Mouse (Mus musculus): ENCODE measurements around the gene Mrln. TPM values are rescaled to one million over a fixed set of nuclear protein-coding genes. Genes with fewer than 3 reads are reported as not detected.
A peak's percentile ranks its signal among the peaks of the same experiment; 100 is the strongest.

Mrln gene
- polyA plus RNA-seq, 1 experiment from 2014 or later: 6.1 TPM

- WGBS: 76% methylated on average over 6 of the region's 6 CpGs
These were observed 25.9 kb downstream of the Mrln start for GRCm38 (mm10) chr10:70230352-70230751.

GRCm38 (mm10) chr10:70237936-70238335, 33.5 kb downstream of the Mrln start:
- no peak overlapping the region for H3K4me2 ChIP-seq (ENCODE audit: low read depth, low read length)
- no peak overlapping the region for H3K9ac ChIP-seq (ENCODE audit: low read length)
- H3K9me3 ChIP-seq (replicated peaks; ENCODE audit: control insufficient read depth, low read length): no peaks in the 10 kb centered on the region
- H3K4me3 ChIP-seq (replicated peaks; ENCODE audit: low read length): no peak overlapping the region
- ATAC-seq (ENCODE audit: insufficient read depth, low FRiP score): no peak
- H3K27ac ChIP-seq (ENCODE audit: low read length): no peak overlapping the region
- WGBS: 54% methylated on average over 2 of the region's 2 CpGs
- no peaks in the 10 kb centered on the region for H3K36me3 ChIP-seq (ENCODE audit: control insufficient read depth, insufficient read depth, low read length)
- H3K27me3 ChIP-seq (ENCODE audit: control insufficient read depth, insufficient read depth, low read length): no peaks in the 10 kb centered on the region
- no peaks in the 10 kb centered on the region for H3K4me1 ChIP-seq (ENCODE audit: control insufficient read depth, insufficient read depth, low read length)

More at GRCm38 (mm10) chr10:70230352-70230751, 25.9 kb downstream of the Mrln start:
- no peak overlapping the region for H3K9ac ChIP-seq (ENCODE audit: low read length)
- H3K36me3 ChIP-seq (ENCODE audit: control insufficient read depth, insufficient read depth, low read length): no peaks in the 10 kb centered on the region
- H3K27me3 ChIP-seq (ENCODE audit: control insufficient read depth, insufficient read depth, low read length): no peaks in the 10 kb centered on the region
- H3K4me3 ChIP-seq (replicated peaks; ENCODE audit: low read length): no peak overlapping the region
- no peaks in the 10 kb centered on the region for H3K9me3 ChIP-seq (replicated peaks; ENCODE audit: control insufficient read depth, low read length)
- H3K4me2 ChIP-seq (ENCODE audit: low read depth, low read length): no peak overlapping the region
- no peak overlapping the region for H3K27ac ChIP-seq (ENCODE audit: low read length)
- no peak for ATAC-seq (ENCODE audit: insufficient read depth, low FRiP score)
- H3K4me1 ChIP-seq (ENCODE audit: control insufficient read depth, insufficient read depth, low read length): 0 out of 2 replicates have a peak, but pooled peaks cover 3% of the 10 kb centered on the region

GRCm38 (mm10) chr10:70242751-70243444, 38.4 kb downstream of the Mrln start:
- Histone ChIP-seq H3K4me3 (replicated peaks; ENCODE audit: low read length) (no peak overlapping the region), H3K4me2 (ENCODE audit: low read depth, low read length) (no peak overlapping the region), H3K27me3 (ENCODE audit: control insufficient read depth, insufficient read depth, low read length) (0 out of 2 replicates have a peak, but pooled peaks cover 10% of the 10 kb centered on the region), H3K4me1 (ENCODE audit: control insufficient read depth, insufficient read depth, low read length) (no peaks in the 10 kb centered on the region), H3K27ac (ENCODE audit: low read length) (no peak overlapping the region), H3K36me3 (ENCODE audit: control insufficient read depth, insufficient read depth, low read length) (no peaks in the 10 kb centered on the region), H3K9ac (ENCODE audit: low read length) (no peak overlapping the region), H3K9me3 (replicated peaks; ENCODE audit: control insufficient read depth, low read length) (no peaks in the 10 kb centered on the region)
- 50% methylated on average over 8 of the region's 8 CpGs for WGBS
- no peak for ATAC-seq (ENCODE audit: insufficient read depth, low FRiP score)

GRCm38 (mm10) chr10:70244921-70245558, 40.6 kb downstream of the Mrln start, which contains the start of gene Slc16a9:
Gene Slc16a9 (plus strand): TSS chr10:70245100.
- Histone ChIP-seq H3K4me1 (ENCODE audit: control insufficient read depth, insufficient read depth, low read length) (no peaks in the 10 kb centered on the region), H3K9ac (ENCODE audit: low read length) (peak within 1 kb of the TSS; percentile 78), H3K36me3 (ENCODE audit: control insufficient read depth, insufficient read depth, low read length) (no peaks in the 10 kb centered on the region), H3K27ac (ENCODE audit: low read length) (no peak within 1 kb of the TSS; the same call in 1 of the 2 replicates), H3K27me3 (ENCODE audit: control insufficient read depth, insufficient read depth, low read length) (0 out of 2 replicates have a peak, but pooled peaks cover 10% of the 10 kb centered on the region), H3K4me3 (replicated peaks; ENCODE audit: low read length) (peak within 1 kb of the TSS; percentile 74), H3K4me2 (ENCODE audit: low read depth, low read length) (peak within 1 kb of the TSS; percentile 80), H3K9me3 (replicated peaks; ENCODE audit: control insufficient read depth, low read length) (no peaks in the 10 kb centered on the region)
- WGBS: under 1% methylated on average over 54 of the region's 54 CpGs
- peak; percentile 90 for ATAC-seq (ENCODE audit: insufficient read depth, low FRiP score)

- Histone ChIP-seq H3K4me1 (ENCODE audit: control insufficient read depth, insufficient read depth, low read length) (no peaks in the 10 kb centered on the region), H3K36me3 (ENCODE audit: control insufficient read depth, insufficient read depth, low read length) (no peaks in the 10 kb centered on the region), H3K27ac (ENCODE audit: low read length) (no peak overlapping the region), H3K9me3 (replicated peaks; ENCODE audit: control insufficient read depth, low read length) (no peaks in the 10 kb centered on the region), H3K9ac (ENCODE audit: low read length) (peak overlapping the region; percentile 78), H3K4me3 (replicated peaks; ENCODE audit: low read length) (peak overlapping the region; percentile 74), H3K27me3 (ENCODE audit: control insufficient read depth, insufficient read depth, low read length) (0 out of 2 replicates have a peak, but pooled peaks cover 10% of the 10 kb centered on the region), H3K4me2 (ENCODE audit: low read depth, low read length) (peak overlapping the region; percentile 80)
- WGBS: 2% methylated on average over 16 of the region's 16 CpGs
- ATAC-seq (ENCODE audit: insufficient read depth, low FRiP score): 0 out of 2 replicates have a peak, but pooled peaks have one; percentile 8
These were observed 41.1 kb downstream of the Mrln start for GRCm38 (mm10) chr10:70245559-70245945.

- ATAC-seq (ENCODE audit: insufficient read depth, low FRiP score): no peak
- Histone ChIP-seq H3K4me2 (ENCODE audit: low read depth, low read length) (peak overlapping the region; percentile 80), H3K27me3 (ENCODE audit: control insufficient read depth, insufficient read depth, low read length) (0 out of 2 replicates have a peak, but pooled peaks cover 10% of the 10 kb centered on the region), H3K4me1 (ENCODE audit: control insufficient read depth, insufficient read depth, low read length) (no peaks in the 10 kb centered on the region), H3K4me3 (replicated peaks; ENCODE audit: low read length) (peak overlapping the region; percentile 74), H3K9ac (ENCODE audit: low read length) (peak overlapping the region; percentile 78; the same call in 1 of the 2 replicates), H3K9me3 (replicated peaks; ENCODE audit: control insufficient read depth, low read length) (no peaks in the 10 kb centered on the region), H3K27ac (ENCODE audit: low read length) (no peak overlapping the region), H3K36me3 (ENCODE audit: control insufficient read depth, insufficient read depth, low read length) (no peaks in the 10 kb centered on the region)
- WGBS: 33% methylated on average over 9 of the region's 9 CpGs
These were observed 41.6 kb downstream of the Mrln start for GRCm38 (mm10) chr10:70246076-70246475.

- Histone ChIP-seq H3K4me2 (ENCODE audit: low read depth, low read length) (no peak overlapping the region), H3K9ac (ENCODE audit: low read length) (no peak overlapping the region), H3K36me3 (ENCODE audit: control insufficient read depth, insufficient read depth, low read length) (no peaks in the 10 kb centered on the region), H3K27me3 (ENCODE audit: control insufficient read depth, insufficient read depth, low read length) (0 out of 2 replicates have a peak, but pooled peaks cover 5% of the 10 kb centered on the region), H3K4me3 (replicated peaks; ENCODE audit: low read length) (no peak overlapping the region), H3K9me3 (replicated peaks; ENCODE audit: control insufficient read depth, low read length) (no peaks in the 10 kb centered on the region), H3K4me1 (ENCODE audit: control insufficient read depth, insufficient read depth, low read length) (no peaks in the 10 kb centered on the region), H3K27ac (ENCODE audit: low read length) (no peak overlapping the region)
- WGBS: 81% methylated on average over 4 of the region's 4 CpGs
- ATAC-seq (ENCODE audit: insufficient read depth, low FRiP score): no peak
These were observed 45.9 kb downstream of the Mrln start for GRCm38 (mm10) chr10:70250354-70250753.

- Histone ChIP-seq H3K9me3 (replicated peaks; ENCODE audit: control insufficient read depth, low read length) (no peaks in the 10 kb centered on the region), H3K4me1 (ENCODE audit: control insufficient read depth, insufficient read depth, low read length) (no peaks in the 10 kb centered on the region), H3K27ac (ENCODE audit: low read length) (no peak overlapping the region), H3K27me3 (ENCODE audit: control insufficient read depth, insufficient read depth, low read length) (0 out of 2 replicates have a peak, but pooled peaks cover 5% of the 10 kb centered on the region), H3K9ac (ENCODE audit: low read length) (no peak overlapping the region), H3K36me3 (ENCODE audit: control insufficient read depth, insufficient read depth, low read length) (no peaks in the 10 kb centered on the region), H3K4me3 (replicated peaks; ENCODE audit: low read length) (no peak overlapping the region), H3K4me2 (ENCODE audit: low read depth, low read length) (no peak overlapping the region)
- 81% methylated on average over 6 of the region's 6 CpGs for WGBS
- no peak for ATAC-seq (ENCODE audit: insufficient read depth, low FRiP score)
These were observed 46.3 kb downstream of the Mrln start for GRCm38 (mm10) chr10:70250766-70251165.

- no peak overlapping the region for H3K9ac ChIP-seq (ENCODE audit: low read length)
- WGBS: 82% methylated on average over 4 of the region's 4 CpGs
- no peak for ATAC-seq (ENCODE audit: insufficient read depth, low FRiP score)
- H3K9me3 ChIP-seq (replicated peaks; ENCODE audit: control insufficient read depth, low read length): no peaks in the 10 kb centered on the region
- no peak overlapping the region for H3K4me2 ChIP-seq (ENCODE audit: low read depth, low read length)
- H3K4me3 ChIP-seq (replicated peaks; ENCODE audit: low read length): no peak overlapping the region
- H3K27me3 ChIP-seq (ENCODE audit: control insufficient read depth, insufficient read depth, low read length): no peaks in the 10 kb centered on the region
- H3K4me1 ChIP-seq (ENCODE audit: control insufficient read depth, insufficient read depth, low read length): no peaks in the 10 kb centered on the region
- H3K27ac ChIP-seq (ENCODE audit: low read length): no peak overlapping the region
- H3K36me3 ChIP-seq (ENCODE audit: control insufficient read depth, insufficient read depth, low read length): no peaks in the 10 kb centered on the region
These were observed 50.2 kb downstream of the Mrln start for GRCm38 (mm10) chr10:70254666-70255065.
